Mouse (Mus musculus): ENCODE results near the gene Xrcc5. TPM values are rescaled to one million over a fixed set of nuclear protein-coding genes. Genes with fewer than 3 reads are reported as not detected.

Gene Xrcc5
- total RNA-seq, 1 experiment from 2014 or later: 47.5 TPM

- no peak for ATAC-seq (replicated peaks in 1 of 2; ENCODE audit: insufficient read depth in 1 of 2, low FRiP score in 2 of 2, low TSS enrichment in 1 of 2, low read depth in 1 of 2, poor library complexity in 2 of 2, severe bottlenecking in 2 of 2)
Measured at GRCm38 (mm10) chr1:72309744-72310424, 2.7 kb downstream of the Xrcc5 start.

- ATAC-seq (replicated peaks in 1 of 2; ENCODE audit: insufficient read depth in 1 of 2, low FRiP score in 2 of 2, low TSS enrichment in 1 of 2, low read depth in 1 of 2, poor library complexity in 2 of 2, severe bottlenecking in 2 of 2): no peak
Measured at GRCm38 (mm10) chr1:72312701-72313398, 5.6 kb downstream of the Xrcc5 start.

- ATAC-seq (replicated peaks in 1 of 2; ENCODE audit: insufficient read depth in 1 of 2, low FRiP score in 2 of 2, low TSS enrichment in 1 of 2, low read depth in 1 of 2, poor library complexity in 2 of 2, severe bottlenecking in 2 of 2): peak; percentile 71 to 72; a peak in 3 of 4 replicates
Measured at GRCm38 (mm10) chr1:72313399-72314039, 6.3 kb downstream of the Xrcc5 start.

GRCm38 (mm10) chr1:72315447-72315846 is 8.2 kb downstream of the Xrcc5 start:
- ATAC-seq (replicated peaks in 1 of 2; ENCODE audit: insufficient read depth in 1 of 2, low FRiP score in 2 of 2, low TSS enrichment in 1 of 2, low read depth in 1 of 2, poor library complexity in 2 of 2, severe bottlenecking in 2 of 2): no peak

- no peak for ATAC-seq (replicated peaks in 1 of 2; ENCODE audit: insufficient read depth in 1 of 2, low FRiP score in 2 of 2, low TSS enrichment in 1 of 2, low read depth in 1 of 2, poor library complexity in 2 of 2, severe bottlenecking in 2 of 2)
Measured at GRCm38 (mm10) chr1:72316409-72316808, 9.2 kb downstream of the Xrcc5 start.

GRCm38 (mm10) chr1:72316901-72317300 is 9.7 kb downstream of the Xrcc5 start:
- ATAC-seq (replicated peaks in 1 of 2; ENCODE audit: insufficient read depth in 1 of 2, low FRiP score in 2 of 2, low TSS enrichment in 1 of 2, low read depth in 1 of 2, poor library complexity in 2 of 2, severe bottlenecking in 2 of 2): no peak

- ATAC-seq (replicated peaks in 1 of 2; ENCODE audit: insufficient read depth in 1 of 2, low FRiP score in 2 of 2, low TSS enrichment in 1 of 2, low read depth in 1 of 2, poor library complexity in 2 of 2, severe bottlenecking in 2 of 2): peak in 1 of 2 experiments; percentile 42; a peak in 1 of 4 replicates
Measured at GRCm38 (mm10) chr1:72320759-72321158, 13.5 kb downstream of the Xrcc5 start.

- no peak for ATAC-seq (replicated peaks in 1 of 2; ENCODE audit: insufficient read depth in 1 of 2, low FRiP score in 2 of 2, low TSS enrichment in 1 of 2, low read depth in 1 of 2, poor library complexity in 2 of 2, severe bottlenecking in 2 of 2)
Measured at GRCm38 (mm10) chr1:72323248-72323647, 16.0 kb downstream of the Xrcc5 start.

- peak in 1 of 2 experiments; percentile 48; a peak in 1 of 4 replicates for ATAC-seq (replicated peaks in 1 of 2; ENCODE audit: insufficient read depth in 1 of 2, low FRiP score in 2 of 2, low TSS enrichment in 1 of 2, low read depth in 1 of 2, poor library complexity in 2 of 2, severe bottlenecking in 2 of 2)
Measured at GRCm38 (mm10) chr1:72326162-72326821, 19.1 kb downstream of the Xrcc5 start.

- ATAC-seq (replicated peaks in 1 of 2; ENCODE audit: insufficient read depth in 1 of 2, low FRiP score in 2 of 2, low TSS enrichment in 1 of 2, low read depth in 1 of 2, poor library complexity in 2 of 2, severe bottlenecking in 2 of 2): no peak
Measured at GRCm38 (mm10) chr1:72334807-72335206, 27.6 kb downstream of the Xrcc5 start.

GRCm38 (mm10) chr1:72336780-72337179 is 29.6 kb downstream of the Xrcc5 start:
- no peak for ATAC-seq (replicated peaks in 1 of 2; ENCODE audit: insufficient read depth in 1 of 2, low FRiP score in 2 of 2, low TSS enrichment in 1 of 2, low read depth in 1 of 2, poor library complexity in 2 of 2, severe bottlenecking in 2 of 2)

GRCm38 (mm10) chr1:72338341-72338740 is 31.1 kb downstream of the Xrcc5 start:
- no peak for ATAC-seq (replicated peaks in 1 of 2; ENCODE audit: insufficient read depth in 1 of 2, low FRiP score in 2 of 2, low TSS enrichment in 1 of 2, low read depth in 1 of 2, poor library complexity in 2 of 2, severe bottlenecking in 2 of 2)

GRCm38 (mm10) chr1:72347873-72348272 is 40.7 kb downstream of the Xrcc5 start:
- no peak for ATAC-seq (replicated peaks in 1 of 2; ENCODE audit: insufficient read depth in 1 of 2, low FRiP score in 2 of 2, low TSS enrichment in 1 of 2, low read depth in 1 of 2, poor library complexity in 2 of 2, severe bottlenecking in 2 of 2)

GRCm38 (mm10) chr1:72354856-72355255 is 47.6 kb downstream of the Xrcc5 start:
- ATAC-seq (replicated peaks in 1 of 2; ENCODE audit: insufficient read depth in 1 of 2, low FRiP score in 2 of 2, low TSS enrichment in 1 of 2, low read depth in 1 of 2, poor library complexity in 2 of 2, severe bottlenecking in 2 of 2): no peak

- no peak for ATAC-seq (replicated peaks in 1 of 2; ENCODE audit: insufficient read depth in 1 of 2, low FRiP score in 2 of 2, low TSS enrichment in 1 of 2, low read depth in 1 of 2, poor library complexity in 2 of 2, severe bottlenecking in 2 of 2)
Measured at GRCm38 (mm10) chr1:72358216-72358615, 51.0 kb downstream of the Xrcc5 start.

GRCm38 (mm10) chr1:72359462-72359861 is 52.2 kb downstream of the Xrcc5 start:
- ATAC-seq (replicated peaks in 1 of 2; ENCODE audit: insufficient read depth in 1 of 2, low FRiP score in 2 of 2, low TSS enrichment in 1 of 2, low read depth in 1 of 2, poor library complexity in 2 of 2, severe bottlenecking in 2 of 2): peak; percentile 4 to 29; a peak in 1 of 4 replicates

GRCm38 (mm10) chr1:72360809-72361208 is 53.6 kb downstream of the Xrcc5 start:
- no peak for ATAC-seq (replicated peaks in 1 of 2; ENCODE audit: insufficient read depth in 1 of 2, low FRiP score in 2 of 2, low TSS enrichment in 1 of 2, low read depth in 1 of 2, poor library complexity in 2 of 2, severe bottlenecking in 2 of 2)

GRCm38 (mm10) chr1:72364661-72365060 is 57.4 kb downstream of the Xrcc5 start:
- ATAC-seq (replicated peaks in 1 of 2; ENCODE audit: insufficient read depth in 1 of 2, low FRiP score in 2 of 2, low TSS enrichment in 1 of 2, low read depth in 1 of 2, poor library complexity in 2 of 2, severe bottlenecking in 2 of 2): no peak

Data from hematopoietic stem cell, adult 5-6 weeks (primary cell).